Mouse (Mus musculus): ENCODE results near the gene 4930452B06Rik.

DNA sequence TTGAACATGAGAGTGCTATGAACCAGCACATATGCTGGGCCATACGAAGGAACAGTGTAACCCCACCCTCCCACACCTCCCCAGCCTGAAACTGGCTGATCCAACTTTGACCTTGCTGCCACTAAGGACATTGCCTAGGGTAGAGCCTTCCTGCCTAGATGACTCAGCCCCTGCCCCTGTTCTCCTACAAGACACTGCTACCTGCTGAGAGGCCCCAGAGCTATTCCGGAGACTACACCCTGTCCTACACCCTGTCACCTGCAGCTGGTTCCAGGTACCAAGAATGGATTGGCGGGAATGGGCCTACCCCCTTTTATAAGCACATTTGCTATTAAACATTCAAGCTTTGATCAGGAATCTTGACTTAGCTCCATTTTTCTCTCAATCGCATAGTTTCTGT, 13.9 kb upstream of the 4930452B06Rik start:
- TF ChIP-seq CTCF (IDR thresholded peaks at IDR 0.05) (no peak), POLR2A (IDR thresholded peaks at IDR 0.05; ENCODE audit: insufficient read depth, low read depth, low read length) (no peak)

Measured in heart, adult 2 months (tissue).